Mouse (Mus musculus) kidney, embryonic 15.5 days (tissue): ENCODE measurements at regions not wholly inside any gene's neighbourhood (a gene's known extent, or its start where the extent isn't known, plus 50 kb on each side); places are given as distances from the start of the nearest gene placed in this dataset.
"Not testable (repeated sequence)": the region's sequence is repeated elsewhere in the genome, so short reads cannot be mapped to it uniquely, and the experiment has no call there.

ENCODE experiments used
- ATAC-seq: fragments of 200-750 bp; cut with Nextera tagmentation; replicated peaks from 2 replicates; pipeline ENCODE4 v1.8.0; 2017; ENCODE audit warnings: moderate TSS enrichment; ENCODE audit not compliant: low FRiP score
- H3K27ac ChIP-seq: fragments of 300-500 bp; sonication (generic); 2 replicates; pipeline ENCODE4 v1.5.1; 2015; ENCODE audit warnings: mild to moderate bottlenecking, inconsistent platforms
- H3K27me3 ChIP-seq: fragments of 300-500 bp; sonication (generic); 2 replicates; pipeline ENCODE4 v1.6.1; 2015; ENCODE audit warnings: inconsistent platforms
- H3K36me3 ChIP-seq: fragments of 300-500 bp; sonication (generic); 2 replicates; pipeline ENCODE4 v1.6.1; 2015; ENCODE audit warnings: inconsistent platforms
- H3K4me1 ChIP-seq: fragments of 300-500 bp; sonication (generic); 2 replicates; pipeline ENCODE4 v1.6.1; 2015; ENCODE audit warnings: inconsistent platforms
- H3K4me2 ChIP-seq: fragments of 300-500 bp; sonication (generic); 2 replicates; pipeline ENCODE4 v1.6.1; 2015; ENCODE audit warnings: moderate library complexity, mild to moderate bottlenecking, inconsistent platforms
- H3K4me3 ChIP-seq: fragments of 300-500 bp; sonication (generic); replicated peaks from 2 replicates; pipeline ENCODE4 v1.5.1; 2015; ENCODE audit warnings: mild to moderate bottlenecking, inconsistent platforms
- H3K9ac ChIP-seq: fragments of 300-500 bp; sonication (generic); 2 replicates; pipeline ENCODE4 v1.6.1; 2015; ENCODE audit warnings: mild to moderate bottlenecking, inconsistent platforms
- H3K9me3 ChIP-seq: fragments of 300-500 bp; sonication (generic); replicated peaks from 2 replicates; pipeline ENCODE4 v1.6.1; 2016; ENCODE audit warnings: inconsistent platforms
- WGBS: fragments of 180-500 bp; shearing (Covaris S2); methylation state at CpG from one replicate; pipeline ENCODE4 v1.1.7; 2015; ENCODE audit warnings: mixed read lengths; 5-methylcytosine and 5-hydroxymethylcytosine counted together

DNA sequence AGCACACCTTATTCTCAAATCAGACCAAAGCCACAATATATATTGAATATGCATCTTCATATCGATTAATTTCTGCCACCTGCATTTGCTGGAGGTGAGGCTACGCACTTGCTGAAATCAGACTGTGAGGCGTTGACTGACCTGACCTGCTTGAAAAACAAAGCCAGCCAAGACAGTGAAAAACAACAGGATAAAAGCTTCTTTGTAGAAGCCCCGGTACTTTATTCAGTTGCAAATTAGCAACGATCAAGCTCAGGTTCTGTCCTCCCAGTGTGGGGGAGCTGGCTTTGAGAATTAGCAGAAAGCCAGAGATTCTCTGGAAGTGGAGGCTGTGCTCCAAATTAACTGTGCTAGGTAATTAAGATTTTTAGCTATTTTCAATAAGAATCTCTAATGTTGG is 100.6 kb downstream of the Vmn2r79 start:
- Histone ChIP-seq H3K4me2 (no peak overlapping the region), H3K27me3 (no peaks in the 10 kb centered on the region), H3K9me3 (peaks cover 3% of the 10 kb centered on the region; the same call in 1 of the 2 replicates), H3K9ac (no peak overlapping the region), H3K27ac (no peak overlapping the region), H3K4me3 (no peak overlapping the region), H3K36me3 (no peaks in the 10 kb centered on the region), H3K4me1 (no peaks in the 10 kb centered on the region)
- no peak for ATAC-seq
- WGBS = 81% methylated on average over 5 of the region's 5 CpGs

DNA sequence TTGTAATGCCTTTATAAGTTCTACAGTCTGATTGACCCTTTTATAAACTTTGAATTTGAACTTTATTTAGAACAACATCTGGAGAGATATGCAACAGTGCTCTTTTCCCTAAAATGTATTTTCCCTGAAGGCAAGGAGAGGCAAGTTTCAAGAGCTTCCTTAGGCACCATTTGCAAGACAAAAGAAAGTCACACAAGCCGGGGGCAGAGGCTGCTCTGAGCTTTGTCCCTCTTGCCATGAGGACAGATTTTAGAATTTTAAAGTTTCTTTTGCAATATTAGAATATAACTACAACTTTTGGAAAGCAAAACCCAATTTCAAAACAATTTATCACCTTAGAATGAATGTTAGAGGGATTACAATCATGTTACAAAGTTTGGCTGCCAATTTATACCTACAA is 103.7 kb downstream of the Vmn2r79 start:
- not testable (repeated sequence) for ATAC-seq, H3K9ac ChIP-seq, H3K4me3 ChIP-seq, H3K9me3 ChIP-seq, H3K27ac ChIP-seq, H3K27me3 ChIP-seq, H3K36me3 ChIP-seq, H3K4me1 ChIP-seq, H3K4me2 ChIP-seq
- 48% methylated on average over 1 of the region's 1 CpGs for WGBS

DNA sequence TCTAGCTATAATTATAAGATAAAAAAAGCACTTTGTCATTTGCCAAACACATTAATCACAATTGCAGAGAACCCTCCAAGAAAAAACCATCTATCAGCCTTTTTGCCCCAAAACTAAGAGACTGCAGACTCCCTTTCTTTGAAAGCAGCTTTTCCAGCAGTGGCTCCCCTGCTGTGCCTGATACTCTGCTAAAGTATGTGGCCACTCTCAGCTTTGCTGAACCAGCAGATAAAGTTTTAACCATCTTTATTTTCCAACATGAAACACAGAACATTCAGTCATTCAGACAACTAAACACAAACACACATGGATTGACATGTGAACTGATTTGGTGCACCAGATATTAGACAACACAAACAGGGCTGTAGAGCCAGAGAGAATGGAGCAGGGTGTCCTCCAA is 104.5 kb downstream of the Vmn2r79 start:
- H3K9me3 ChIP-seq, H3K36me3 ChIP-seq, ATAC-seq, H3K4me1 ChIP-seq, H3K27ac ChIP-seq, H3K4me3 ChIP-seq, H3K4me2 ChIP-seq, H3K27me3 ChIP-seq, H3K9ac ChIP-seq: not testable (repeated sequence)

DNA sequence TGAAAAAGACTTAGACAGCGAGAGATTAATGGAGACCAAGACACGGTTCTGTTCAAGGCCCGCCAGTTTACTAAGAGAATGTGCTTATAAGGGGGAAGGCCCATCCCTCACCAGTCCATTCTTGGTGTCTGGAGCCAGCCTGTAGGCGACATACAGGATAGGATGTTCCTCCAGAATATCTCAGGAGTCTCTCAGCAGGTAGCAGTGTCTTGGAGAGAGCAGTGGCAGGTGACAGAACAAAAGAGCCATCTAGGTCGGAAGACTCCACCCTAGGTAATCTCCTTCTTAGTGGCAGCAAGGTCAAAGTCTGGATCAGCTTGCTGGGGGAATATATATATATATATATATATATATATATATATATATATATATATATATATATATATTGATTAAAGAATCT is 105.4 kb downstream of the Vmn2r79 start:
- not testable (repeated sequence) for H3K27ac ChIP-seq, H3K9ac ChIP-seq, H3K27me3 ChIP-seq, H3K4me1 ChIP-seq, H3K4me2 ChIP-seq, H3K4me3 ChIP-seq, ATAC-seq, H3K9me3 ChIP-seq, H3K36me3 ChIP-seq
- WGBS = 88% methylated on average over 5 of the region's 5 CpGs

DNA sequence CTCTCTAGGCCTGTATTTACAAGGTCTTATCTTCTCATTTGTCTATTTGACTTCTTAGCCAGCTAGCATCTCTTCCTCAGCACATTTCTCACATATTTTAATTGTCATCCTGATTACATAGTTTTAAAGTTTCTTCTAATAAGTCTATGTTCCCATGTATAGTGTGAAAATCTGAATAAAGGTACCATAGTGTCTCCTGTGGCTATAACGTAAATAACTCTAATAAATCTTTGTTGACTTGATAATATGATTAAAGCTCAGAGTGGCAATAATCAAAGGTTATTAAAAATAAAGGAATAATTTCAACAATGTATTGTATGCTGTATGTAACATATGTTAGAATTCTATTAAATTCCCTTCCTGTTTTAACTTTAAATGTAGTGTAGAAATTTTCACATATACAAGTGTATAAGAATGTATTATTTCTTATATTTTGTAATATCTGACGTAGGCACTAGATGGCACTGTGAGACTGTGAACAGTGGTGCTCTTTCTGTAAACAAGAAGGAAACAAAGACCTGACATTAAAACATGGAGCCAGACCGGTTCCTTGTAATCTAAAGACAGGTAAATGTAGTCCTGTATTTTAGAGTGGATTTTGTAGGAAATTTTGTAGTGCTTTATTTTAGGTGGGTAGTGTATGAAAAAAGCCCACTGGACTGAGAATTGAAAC is 114.5 kb downstream of the Vmn2r79 start:
- Histone ChIP-seq H3K9me3 (no peaks in the 10 kb centered on the region), H3K4me3 (no peak overlapping the region), H3K27ac (no peak overlapping the region), H3K4me1 (no peaks in the 10 kb centered on the region), H3K4me2 (peak overlapping the region; percentile 36; the same call in 1 of the 2 replicates), H3K9ac (no peak overlapping the region), H3K36me3 (no peaks in the 10 kb centered on the region), H3K27me3 (no peaks in the 10 kb centered on the region)
- WGBS = 30% methylated on average over 3 of the region's 3 CpGs
- ATAC-seq = peak; percentile 73

DNA sequence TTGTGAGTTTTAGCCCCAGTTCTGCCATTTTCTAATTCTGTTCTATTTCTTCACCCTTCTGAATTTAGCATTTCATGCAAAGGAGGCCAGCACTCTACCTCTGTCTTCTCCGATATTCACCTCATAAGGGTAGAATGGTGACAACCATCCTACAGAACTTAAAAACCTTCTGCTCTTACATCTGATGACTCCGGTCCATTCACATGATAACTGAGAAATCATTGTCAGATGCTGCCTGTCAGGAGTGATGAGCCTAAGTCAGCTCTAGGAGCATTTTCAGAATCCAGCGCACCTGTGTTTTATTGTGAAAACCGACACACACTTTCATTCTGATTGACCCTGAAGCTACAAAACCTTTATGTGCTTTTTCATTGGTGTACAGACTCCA is 115.1 kb downstream of the Vmn2r79 start:
- Histone ChIP-seq H3K27ac (no peak overlapping the region), H3K4me1 (no peaks in the 10 kb centered on the region), H3K4me3 (no peak overlapping the region), H3K36me3 (no peaks in the 10 kb centered on the region), H3K27me3 (no peaks in the 10 kb centered on the region), H3K4me2 (peak overlapping the region; percentile 36; the same call in 1 of the 2 replicates), H3K9ac (no peak overlapping the region), H3K9me3 (no peaks in the 10 kb centered on the region)
- WGBS = 77% methylated on average over 4 of the region's 4 CpGs
- no peak for ATAC-seq

DNA sequence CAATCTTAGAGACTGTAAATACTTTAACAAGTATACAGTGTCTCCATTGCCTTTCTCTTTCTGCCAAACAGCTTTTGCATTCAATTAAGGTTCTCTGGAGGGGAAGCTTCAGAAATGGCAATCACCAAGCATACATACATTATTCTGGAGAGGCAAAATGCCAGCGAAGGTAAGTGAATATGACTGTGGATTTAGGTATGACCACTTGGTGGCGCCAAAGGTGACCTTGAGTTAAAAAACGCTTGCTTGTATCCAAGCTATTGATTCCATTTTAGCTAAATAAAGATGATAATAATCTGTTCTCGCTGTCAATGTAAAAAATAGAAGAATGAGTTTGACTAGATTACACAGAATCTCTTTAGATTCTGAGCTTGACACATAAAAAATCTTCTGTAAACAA is 117.7 kb downstream of the Vmn2r79 start:
- Histone ChIP-seq H3K4me2 (no peak overlapping the region), H3K9me3 (no peaks in the 10 kb centered on the region), H3K9ac (no peak overlapping the region), H3K27ac (no peak overlapping the region), H3K4me1 (no peaks in the 10 kb centered on the region), H3K27me3 (no peaks in the 10 kb centered on the region), H3K36me3 (no peaks in the 10 kb centered on the region), H3K4me3 (no peak overlapping the region)
- no peak for ATAC-seq
- WGBS = 7% methylated on average over 4 of the region's 4 CpGs

DNA sequence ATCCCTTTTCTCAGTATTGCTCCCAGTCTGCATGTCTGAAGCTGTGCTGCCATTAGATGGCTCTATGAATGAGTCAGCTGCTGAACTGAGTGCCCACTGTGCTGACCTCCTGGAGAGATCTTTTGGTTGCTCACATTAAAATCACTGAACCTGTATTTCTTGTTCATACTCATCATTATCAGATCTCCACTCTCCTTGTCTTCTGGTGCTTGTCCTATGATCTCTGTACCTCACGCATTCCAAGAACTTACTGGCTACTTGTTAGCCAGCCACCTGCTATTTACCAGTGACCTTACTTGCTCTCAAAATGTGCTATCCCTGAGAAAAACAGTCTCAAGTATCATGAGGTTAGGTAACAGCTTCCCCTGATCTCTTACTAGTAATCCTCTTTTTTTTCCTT is 123.4 kb upstream of the Nox4 start:
- no peaks in the 10 kb centered on the region for H3K9me3 ChIP-seq
- H3K4me1 ChIP-seq = no peaks in the 10 kb centered on the region
- no peak overlapping the region for H3K27ac ChIP-seq
- no peak for ATAC-seq
- no peaks in the 10 kb centered on the region for H3K36me3 ChIP-seq
- H3K27me3 ChIP-seq = no peaks in the 10 kb centered on the region
- H3K9ac ChIP-seq = no peak overlapping the region
- H3K4me2 ChIP-seq = no peak overlapping the region
- WGBS = 74% methylated on average over 1 of the region's 1 CpGs
- H3K4me3 ChIP-seq = no peak overlapping the region

DNA sequence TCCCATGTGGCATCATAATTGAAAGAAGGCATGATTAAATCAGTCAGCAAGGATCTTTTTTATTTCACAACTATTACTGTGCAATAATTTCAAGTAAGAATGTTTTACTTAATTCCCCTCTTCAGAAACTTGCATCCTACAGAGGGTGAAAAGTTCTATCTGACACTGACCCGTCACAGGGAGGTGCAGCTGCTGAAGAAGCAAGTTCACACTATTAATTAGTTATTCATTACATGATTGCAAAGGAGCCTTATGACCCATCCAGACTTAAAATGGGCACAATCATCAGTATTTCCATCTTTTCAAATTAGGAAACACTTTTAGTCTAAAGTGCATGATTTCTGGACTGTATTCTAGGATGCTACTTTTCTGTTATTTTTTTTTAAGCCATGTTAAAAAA is 100.0 kb upstream of the Nox4 start:
- H3K27ac ChIP-seq = no peak overlapping the region
- no peaks in the 10 kb centered on the region for H3K4me1 ChIP-seq
- H3K9ac ChIP-seq = no peak overlapping the region
- no peaks in the 10 kb centered on the region for H3K9me3 ChIP-seq
- H3K36me3 ChIP-seq = no peaks in the 10 kb centered on the region
- H3K4me2 ChIP-seq = no peak overlapping the region
- no peaks in the 10 kb centered on the region for H3K27me3 ChIP-seq
- 68% methylated on average over 1 of the region's 1 CpGs for WGBS
- no peak overlapping the region for H3K4me3 ChIP-seq
- no peak for ATAC-seq

DNA sequence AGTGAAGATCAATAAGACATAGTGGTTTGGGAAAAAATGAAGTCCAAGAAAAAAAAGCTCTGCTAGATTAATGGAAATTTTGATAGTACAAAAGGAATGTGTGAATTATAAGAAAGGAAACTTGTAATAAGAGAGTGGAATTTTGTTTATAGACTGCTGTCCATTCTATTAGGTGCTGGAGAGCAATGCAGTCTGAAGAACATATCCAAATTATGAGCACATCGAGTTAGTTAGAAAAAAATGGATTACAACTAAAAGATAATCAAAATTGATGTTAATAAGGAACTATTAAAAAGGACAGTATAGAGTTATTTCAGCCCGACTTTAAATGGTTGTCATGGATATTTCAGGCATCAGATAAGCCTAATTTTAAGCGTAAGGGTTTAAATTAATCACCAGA is 98.2 kb upstream of the Nox4 start:
- ATAC-seq = no peak
- no peaks in the 10 kb centered on the region for H3K36me3 ChIP-seq
- no peaks in the 10 kb centered on the region for H3K27me3 ChIP-seq
- 67% methylated on average over 3 of the region's 3 CpGs for WGBS
- no peaks in the 10 kb centered on the region for H3K9me3 ChIP-seq
- H3K9ac ChIP-seq = no peak overlapping the region
- H3K4me1 ChIP-seq = no peaks in the 10 kb centered on the region
- H3K27ac ChIP-seq = no peak overlapping the region
- no peak overlapping the region for H3K4me3 ChIP-seq
- no peak overlapping the region for H3K4me2 ChIP-seq

DNA sequence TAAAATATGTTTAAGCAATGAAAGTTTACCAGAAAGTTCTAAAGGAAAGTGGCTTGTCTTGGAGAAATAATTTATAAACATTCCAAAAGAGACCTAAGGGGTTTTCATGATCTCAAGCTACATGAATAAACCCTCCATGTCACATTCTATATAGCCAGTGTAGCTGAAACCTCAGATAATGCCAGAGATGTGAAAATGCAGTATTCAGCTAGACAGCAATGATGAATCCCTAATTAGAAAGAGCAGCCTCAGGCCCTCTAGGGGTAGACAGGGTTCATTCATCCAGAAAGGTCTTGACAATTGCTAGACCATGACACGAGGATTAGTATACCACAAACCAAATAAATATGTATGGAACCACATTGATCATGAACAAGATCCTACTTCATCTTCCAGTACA is 97.2 kb upstream of the Nox4 start:
- Histone ChIP-seq H3K9me3 (no peaks in the 10 kb centered on the region), H3K36me3 (no peaks in the 10 kb centered on the region), H3K4me2 (no peak overlapping the region), H3K4me3 (no peak overlapping the region), H3K27me3 (no peaks in the 10 kb centered on the region), H3K4me1 (no peaks in the 10 kb centered on the region), H3K27ac (no peak overlapping the region), H3K9ac (no peak overlapping the region)
- WGBS = 73% methylated on average over 1 of the region's 1 CpGs
- no peak for ATAC-seq

DNA sequence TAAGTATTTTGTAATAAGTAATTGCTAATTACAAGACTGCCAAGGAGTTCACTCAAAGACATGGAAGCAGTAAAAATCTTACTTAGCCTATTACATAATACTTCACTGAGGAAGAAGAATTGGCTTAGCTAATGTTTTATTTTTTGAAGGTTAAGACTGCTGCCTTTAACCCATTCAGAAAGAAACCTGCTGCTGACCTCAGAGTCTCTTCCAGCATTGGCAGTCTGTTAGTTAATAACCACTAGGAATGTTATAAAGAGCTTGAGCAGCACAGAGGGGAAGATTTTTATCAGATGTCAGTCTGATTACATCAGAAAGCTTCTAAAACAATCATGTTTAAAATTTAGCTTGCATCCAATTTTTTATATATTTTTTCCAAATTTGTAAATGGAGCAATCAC is 94.9 kb upstream of the Nox4 start:
- Histone ChIP-seq H3K27me3 (no peaks in the 10 kb centered on the region), H3K9me3 (no peaks in the 10 kb centered on the region), H3K27ac (no peak overlapping the region), H3K4me1 (no peaks in the 10 kb centered on the region), H3K9ac (no peak overlapping the region), H3K4me3 (no peak overlapping the region), H3K36me3 (no peaks in the 10 kb centered on the region), H3K4me2 (no peak overlapping the region)
- ATAC-seq = 0 out of 2 replicates have a peak, but pooled peaks have one; percentile 29

DNA sequence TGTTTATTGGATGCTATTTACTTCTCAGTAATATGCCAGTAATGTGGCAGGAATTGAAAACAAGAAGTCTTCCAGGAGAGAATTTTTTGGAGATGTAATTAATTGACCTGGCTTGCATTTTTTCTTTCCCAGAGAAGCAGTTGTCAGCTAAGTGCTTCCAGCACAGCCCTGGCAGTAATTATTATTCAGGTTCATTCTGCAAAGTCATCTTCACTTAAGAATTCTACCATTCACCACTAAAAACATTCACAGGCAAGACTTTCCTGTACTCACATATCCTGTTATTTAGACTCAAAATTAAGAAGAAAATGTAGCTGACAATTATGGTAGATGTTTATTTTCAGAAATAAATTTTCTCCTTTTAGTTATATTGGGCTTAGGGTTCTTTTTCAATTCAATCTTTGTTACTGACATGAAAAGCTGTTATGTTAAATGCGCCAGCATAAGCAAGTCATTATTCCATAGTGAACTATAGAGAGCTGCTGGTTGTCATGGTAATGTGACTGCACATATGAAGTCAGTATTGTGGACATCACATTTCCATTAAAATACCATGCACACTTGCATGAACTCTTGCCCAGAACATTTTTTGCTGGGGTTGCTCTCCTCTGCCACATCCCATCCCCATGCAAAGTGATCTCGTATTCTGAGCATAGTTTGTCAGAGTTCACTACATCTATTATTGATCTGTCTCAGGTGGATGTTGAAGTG is 59.3 kb upstream of the Nox4 start:
- H3K4me1 ChIP-seq = no peaks in the 10 kb centered on the region
- H3K27me3 ChIP-seq = no peaks in the 10 kb centered on the region
- no peak overlapping the region for H3K9ac ChIP-seq
- H3K36me3 ChIP-seq = no peaks in the 10 kb centered on the region
- no peak overlapping the region for H3K27ac ChIP-seq
- ATAC-seq = no peak
- WGBS = 76% methylated on average over 2 of the region's 2 CpGs
- H3K4me3 ChIP-seq = no peak overlapping the region
- H3K9me3 ChIP-seq = no peaks in the 10 kb centered on the region
- no peak overlapping the region for H3K4me2 ChIP-seq
